Mouse (Mus musculus) ES-E14 (cell line): ENCODE measurements around the gene Abcg1.

Experiments
- CHD2 ChIP-seq: IDR thresholded peaks from 2 replicates; pipeline ENCODE4 v1.6.1; 2014; ENCODE audit warnings: mild to moderate bottlenecking, low read depth, low read length, inconsistent platforms
- MAFK ChIP-seq: IDR thresholded peaks from 2 replicates; pipeline ENCODE4 v1.6.1; 2014; ENCODE audit warnings: mild to moderate bottlenecking, low read depth, low read length, inconsistent platforms; ENCODE audit not compliant: insufficient read depth
- ZNF384 ChIP-seq: IDR thresholded peaks from 2 replicates; pipeline ENCODE4 v1.6.1; 2012; ENCODE audit warnings: low read depth, low read length, inconsistent platforms

GRCm38 (mm10) chr17:31086196-31086595, 28.7 kb downstream of the Abcg1 start:
- TF ChIP-seq ZNF384 (no peak), MAFK (no peak), CHD2 (no peak)
